Mouse (Mus musculus) MEL (cell line): ENCODE data around the gene Pidd1. TPM values are rescaled to one million over a fixed set of nuclear protein-coding genes. Genes with fewer than 3 reads are reported as not detected.
A peak's percentile ranks its signal among the peaks of the same experiment; 100 is the strongest.

Source experiments
- DNase-seq: peaks from one replicate; pipeline ENCODE4 v3.0.0; 2011; ENCODE audit warnings: low read depth, low spot score
- H3K27ac ChIP-seq: 2 replicates; pipeline ENCODE4 v1.5.1; 2012; ENCODE audit warnings: low read depth, mild to moderate bottlenecking, control low read depth, low read length, moderate library complexity; ENCODE audit not compliant: control insufficient read depth
- H3K27me3 ChIP-seq, 2 experiments: fragments of 150-350 bp in 1 of 2; sonication (generic) in 1 of 2; 2 replicates each; pipeline ENCODE4 v1.6.1; 2012; ENCODE audit warnings: low read length in 2 of 2, mild to moderate bottlenecking in 2 of 2, improper control_type of control experiment in 1 of 2, moderate library complexity in 1 of 2; ENCODE audit not compliant: insufficient read depth in 2 of 2, control insufficient read depth in 1 of 2
- H3K36me3 ChIP-seq, 2 experiments: 2 replicates each; pipeline ENCODE4 v1.6.1; 2012 to 2014; ENCODE audit warnings: low read length in 2 of 2, improper control_type of control experiment in 1 of 2, inconsistent platforms in 1 of 2, mild to moderate bottlenecking in 1 of 2; ENCODE audit not compliant: insufficient read depth in 2 of 2, control insufficient read depth in 1 of 2
- H3K4me1 ChIP-seq, 2 experiments: fragments of 150-350 bp in 1 of 2; sonication (generic) in 1 of 2; 2 replicates each; pipeline ENCODE4 v1.6.1; 2012; ENCODE audit warnings: low read length in 2 of 2, improper control_type of control experiment in 1 of 2, mild to moderate bottlenecking in 1 of 2; ENCODE audit not compliant: insufficient read depth in 2 of 2, control insufficient read depth in 1 of 2
- H3K4me3 ChIP-seq, 2 experiments: fragments of 150-350 bp in 1 of 2; sonication (generic) in 1 of 2; 2 replicates each; pipeline ENCODE4 v1.5.1; 2012; ENCODE audit warnings: low read depth in 2 of 2, low read length in 2 of 2, mild to moderate bottlenecking in 2 of 2, moderate library complexity in 2 of 2, control low read depth in 1 of 2, improper control_type of control experiment in 1 of 2; ENCODE audit not compliant: control insufficient read depth in 1 of 2, insufficient read depth in 1 of 2
- H3K79me2 ChIP-seq: 2 replicates; pipeline ENCODE4 v1.6.1; 2012; ENCODE audit warnings: mild to moderate bottlenecking, low read length, moderate library complexity; ENCODE audit not compliant: control insufficient read depth, poor library complexity, insufficient read depth
- H3K9ac ChIP-seq: 2 replicates; pipeline ENCODE4 v1.6.1; 2012; ENCODE audit warnings: low read depth, mild to moderate bottlenecking, control low read depth, low read length, moderate library complexity; ENCODE audit not compliant: control insufficient read depth, poor library complexity, severe bottlenecking
- H3K9me3 ChIP-seq: fragments of 150-350 bp; sonication (generic); replicated peaks from 2 replicates; pipeline ENCODE4 v1.6.1; 2012; ENCODE audit warnings: mild to moderate bottlenecking, low read length, improper control_type of control experiment, moderate library complexity; ENCODE audit not compliant: insufficient read depth
- BHLHE40 ChIP-seq: IDR thresholded peaks from 2 replicates; pipeline ENCODE4 v1.6.1; 2012; ENCODE audit warnings: low read depth, mild to moderate bottlenecking, inconsistent platforms, low read length, improper control_type of control experiment, borderline replicate concordance
- CHD1 ChIP-seq: IDR thresholded peaks from 2 replicates; pipeline ENCODE4 v1.6.1; 2012; ENCODE audit warnings: low read depth, mild to moderate bottlenecking, inconsistent platforms, low read length, improper control_type of control experiment
- CTCF ChIP-seq, 3 experiments: IDR thresholded peaks in 2 of 3; conservative IDR thresholded peaks in 1 of 3; 2 replicates each; pipeline ENCODE4 v1.5.1; 2011 to 2012; ENCODE audit warnings: low read length in 3 of 3, low read depth in 2 of 3, mild to moderate bottlenecking in 2 of 3, improper control_type of control experiment in 1 of 3, inconsistent platforms in 1 of 3, mixed read lengths in 1 of 3, moderate library complexity in 1 of 3; ENCODE audit not compliant: control insufficient read depth in 1 of 3, insufficient read depth in 1 of 3, poor library complexity in 1 of 3, severe bottlenecking in 1 of 3
- E2F4 ChIP-seq: IDR thresholded peaks from 2 replicates; pipeline ENCODE4 v1.6.1; 2011; ENCODE audit warnings: low read depth, low read length, improper control_type of control experiment, borderline replicate concordance
- ETS1 ChIP-seq: IDR thresholded peaks from 2 replicates; pipeline ENCODE4 v1.6.1; 2012; ENCODE audit warnings: low read depth, mild to moderate bottlenecking, inconsistent platforms, low read length, improper control_type of control experiment, moderate library complexity
- GATA1 ChIP-seq: IDR thresholded peaks from 2 replicates; pipeline ENCODE4 v1.6.1; 2011; ENCODE audit warnings: low read depth, low read length, improper control_type of control experiment
- JUND ChIP-seq: IDR thresholded peaks from 2 replicates; pipeline ENCODE4 v1.6.1; 2011; ENCODE audit warnings: low read depth, mild to moderate bottlenecking, improper control_type of control experiment, low read length
- KAT2A ChIP-seq: conservative IDR thresholded peaks from 2 replicates; pipeline ENCODE4 v1.6.1; 2012; ENCODE audit warnings: low read depth, low read length, improper control_type of control experiment, inconsistent platforms
- MEF2A ChIP-seq: IDR thresholded peaks from 2 replicates; pipeline ENCODE4 v1.6.1; 2014; ENCODE audit warnings: low read depth, mild to moderate bottlenecking, inconsistent platforms, low read length, improper control_type of control experiment; ENCODE audit not compliant: poor library complexity, insufficient replicate concordance, severe bottlenecking; ENCODE audit errors: extremely low read depth
- MYC ChIP-seq: IDR thresholded peaks from 2 replicates; pipeline ENCODE4 v1.6.1; 2011; ENCODE audit warnings: low read depth, mild to moderate bottlenecking, low read length, improper control_type of control experiment, moderate library complexity
- POLR2A ChIP-seq, 2 experiments: IDR thresholded peaks; 2 replicates each; pipeline ENCODE4 v1.6.1; 2011 to 2012; ENCODE audit warnings: low read length in 2 of 2, mild to moderate bottlenecking in 2 of 2, control low read depth in 1 of 2, improper control_type of control experiment in 1 of 2, low read depth in 1 of 2, moderate library complexity in 1 of 2; ENCODE audit not compliant: control insufficient read depth in 1 of 2, insufficient read depth in 1 of 2, poor library complexity in 1 of 2
- RAD21 ChIP-seq: IDR thresholded peaks from 2 replicates; pipeline ENCODE4 v1.6.1; 2011; ENCODE audit warnings: mild to moderate bottlenecking, low read depth, low read length, improper control_type of control experiment
- SMC3 ChIP-seq: IDR thresholded peaks from 2 replicates; pipeline ENCODE4 v1.6.1; 2011; ENCODE audit warnings: low read depth, low read length, improper control_type of control experiment
- USF1 ChIP-seq: IDR thresholded peaks from 2 replicates; pipeline ENCODE4 v1.6.1; 2014; ENCODE audit warnings: low read depth, mild to moderate bottlenecking, inconsistent platforms, low read length, improper control_type of control experiment, moderate library complexity
- ZC3H11A ChIP-seq: IDR thresholded peaks from 2 replicates; pipeline ENCODE4 v1.6.1; 2012; ENCODE audit warnings: low read depth, mild to moderate bottlenecking, inconsistent platforms, low read length, improper control_type of control experiment
- ZMIZ1 ChIP-seq: IDR thresholded peaks from 2 replicates; pipeline ENCODE4 v1.6.1; 2012; ENCODE audit warnings: low read depth, mild to moderate bottlenecking, inconsistent platforms, low read length, improper control_type of control experiment, moderate library complexity
- polyA plus RNA-seq, 2 experiments: library from polyadenylated mRNA; stranded (reverse) in 1 of 2; unstranded in 1 of 2; fragments of >175 nt in 1 of 2; fragments of >200 nt in 1 of 2; gene quantifications; 2 replicates each; pipeline versions ENCODE4 v1.2.1 to v1.2.4; 2012; ENCODE audit warnings: low replicate concordance in 2 of 2, low read depth in 1 of 2; ENCODE audit not compliant: insufficient read length in 2 of 2, insufficient read depth in 1 of 2, missing spikeins in 1 of 2
- total RNA-seq: library from RNA; depleted of rRNA; stranded (reverse); fragments of 300-350 nt; gene quantifications from 2 replicates; pipeline ENCODE4 v1.2.3, GENCODE M21; 2012

Pidd1 gene
- total and polyA plus RNA-seq, 3 experiments, result 6.4 to 27.2 TPM; not detected in 1

- Histone ChIP-seq H3K36me3 (no peaks in the 10 kb centered on the region), H3K79me2 (no peaks in the 10 kb centered on the region; the same call in 1 of the 2 replicates)
- peak; percentile 53 for DNase-seq
Observed at GRCm38 (mm10) chr7:141457986-141458660, 14.3 kb upstream of the Pidd1 start.

GRCm38 (mm10) chr7:141457236-141457635 is 13.4 kb upstream of the Pidd1 start:
- no peak for DNase-seq
- no peak overlapping the region for H3K4me3 ChIP-seq
- H3K9ac ChIP-seq, result no peak overlapping the region
- H3K27ac ChIP-seq, result no peak overlapping the region
- H3K79me2 ChIP-seq, result no peaks in the 10 kb centered on the region; the same call in 1 of the 2 replicates
- TF ChIP-seq GATA1 (no peak), JUND (no peak), BHLHE40 (no peak), ETS1 (no peak), USF1 (no peak), E2F4 (no peak), KAT2A (no peak), CHD1 (no peak)
- TF ChIP-seq, all 39 proteins: peak for 0
- Histone ChIP-seq H3K36me3 (no peaks in the 10 kb centered on the region), H3K27me3 (no peaks in the 10 kb centered on the region), H3K9me3 (no peaks in the 10 kb centered on the region), H3K4me1 (peaks cover 0 to 6% of the 10 kb centered on the region in 2 experiments; a peak in 1 of 4 replicates)

More at GRCm38 (mm10) chr7:141457986-141458660, 14.3 kb upstream of the Pidd1 start:
- Histone ChIP-seq H3K27ac (no peak overlapping the region), H3K9ac (no peak overlapping the region), H3K4me3 (no peak overlapping the region), H3K9me3 (no peaks in the 10 kb centered on the region), H3K4me1 (peaks cover 0 to 6% of the 10 kb centered on the region in 2 experiments; a peak in 1 of 4 replicates), H3K27me3 (no peaks in the 10 kb centered on the region)
- TF ChIP-seq RAD21 (peak; percentile 53), ZC3H11A (0 out of 2 replicates have a peak, but pooled peaks have one; percentile 2), SMC3 (peak; percentile 38), KAT2A (no peak), CTCF (IDR thresholded peaks at IDR 0.05 in 2 of 3, conservative IDR thresholded peaks at IDR 0.05 in 1 of 3; ENCODE audit: control insufficient read depth in 1 of 3, insufficient read depth in 1 of 3, low read depth in 2 of 3, low read length in 3 of 3, poor library complexity in 1 of 3, severe bottlenecking in 1 of 3) (peak; percentile 55 to 86 (median 63); a peak in 5 of 6 replicates)

- H3K27me3 ChIP-seq, result no peaks in the 10 kb centered on the region
- no peaks in the 10 kb centered on the region for H3K9me3 ChIP-seq
- H3K9ac ChIP-seq, result no peak overlapping the region
- no peak overlapping the region for H3K4me3 ChIP-seq
- H3K4me1 ChIP-seq, result peaks cover 0 to 6% of the 10 kb centered on the region in 2 experiments; a peak in 1 of 4 replicates
- DNase-seq, result no peak
- no peaks in the 10 kb centered on the region; the same call in 1 of the 2 replicates for H3K79me2 ChIP-seq
- H3K27ac ChIP-seq, result no peak overlapping the region
- no peaks in the 10 kb centered on the region for H3K36me3 ChIP-seq
- TF ChIP-seq BHLHE40, result no peak
- TF ChIP-seq MYC, result no peak
- TF ChIP-seq ZMIZ1, result no peak
- TF ChIP-seq RAD21, result no peak
- no peak for TF ChIP-seq MEF2A
- TF ChIP-seq ZC3H11A, result no peak
- no peak for TF ChIP-seq GATA1
- no peak for TF ChIP-seq POLR2A (IDR thresholded peaks at IDR 0.05; ENCODE audit: control insufficient read depth in 1 of 2, insufficient read depth in 1 of 2, low read depth in 1 of 2, low read length in 2 of 2, poor library complexity in 1 of 2)
- TF ChIP-seq, all 39 proteins: peak for 0
Observed at GRCm38 (mm10) chr7:141456739-141457138, 12.9 kb upstream of the Pidd1 start.
